Mouse (Mus musculus) limb, embryonic 10.5 days (tissue): ENCODE data around the gene Tmem234. TPM values are rescaled to one million over a fixed set of nuclear protein-coding genes. Genes with fewer than 3 reads are reported as not detected.
A peak's percentile ranks its signal among the peaks of the same experiment; 100 is the strongest.

ENCODE experiments used
- DNase-seq: peaks from one replicate; pipeline ENCODE4 v3.0.0-alpha.2; 2017; ENCODE audit warnings: low spot score
- H3K27ac ChIP-seq: fragments of 300-500 bp; sonication (generic); 2 replicates; pipeline ENCODE4 v1.5.1; 2016; ENCODE audit warnings: mild to moderate bottlenecking
- H3K27me3 ChIP-seq: fragments of 300-500 bp; sonication (generic); 2 replicates; pipeline ENCODE4 v1.6.1; 2016; ENCODE audit warnings: low read depth, mild to moderate bottlenecking; ENCODE audit not compliant: poor library complexity, severe bottlenecking
- H3K36me3 ChIP-seq: fragments of 300-500 bp; sonication (generic); 2 replicates; pipeline ENCODE4 v1.6.1; 2016; ENCODE audit warnings: mild to moderate bottlenecking, moderate library complexity
- H3K4me1 ChIP-seq: fragments of 300-500 bp; sonication (generic); 2 replicates; pipeline ENCODE4 v1.6.1; 2016
- H3K4me3 ChIP-seq: fragments of 300-500 bp; sonication (generic); 2 replicates; pipeline ENCODE4 v1.5.1; 2016; ENCODE audit warnings: mild to moderate bottlenecking, moderate library complexity
- H3K9me3 ChIP-seq: fragments of 300-500 bp; sonication (generic); replicated peaks from 2 replicates; pipeline ENCODE4 v1.6.1; 2016; ENCODE audit warnings: mild to moderate bottlenecking
- WGBS: fragments of 180-500 bp; shearing (Covaris S2); methylation state at CpG from one replicate; pipeline ENCODE4 v1.1.7; 2016; 5-methylcytosine and 5-hydroxymethylcytosine counted together
- polyA plus RNA-seq: library from polyadenylated mRNA; unstranded; fragments of >200 nt; fragmentation: Nextera tagmentation; extraction: Ambion mirVana; gene quantifications from 2 replicates; pipeline ENCODE4 v1.2.1, GENCODE M21; 2016

Gene Tmem234
- polyA plus RNA-seq, 1 experiment from 2014 or later, result 231 TPM

- H3K27me3 ChIP-seq, result no peaks in the 10 kb centered on the region
- H3K36me3 ChIP-seq, result peaks cover 100% of the 10 kb centered on the region
- DNase-seq, result no peak
- no peak overlapping the region for H3K27ac ChIP-seq
- no peaks in the 10 kb centered on the region for H3K4me1 ChIP-seq
- WGBS, result 94% methylated on average over 12 of the region's 12 CpGs
- H3K9me3 ChIP-seq, result no peaks in the 10 kb centered on the region
- no peak overlapping the region for H3K4me3 ChIP-seq
Observed at GRCm38 (mm10) chr4:129631867-129632266, 31.4 kb downstream of the Tmem234 start.

GRCm38 (mm10) chr4:129633852-129634251 lies 33.4 kb downstream of the Tmem234 start:
- no peak overlapping the region for H3K4me3 ChIP-seq
- peaks cover 99% of the 10 kb centered on the region for H3K36me3 ChIP-seq
- H3K4me1 ChIP-seq, result peaks cover 5% of the 10 kb centered on the region
- H3K27ac ChIP-seq, result no peak overlapping the region
- 93% methylated on average over 6 of the region's 6 CpGs for WGBS
- no peak for DNase-seq
- H3K9me3 ChIP-seq, result no peaks in the 10 kb centered on the region
- no peaks in the 10 kb centered on the region for H3K27me3 ChIP-seq

- H3K27me3 ChIP-seq, result no peaks in the 10 kb centered on the region
- no peaks in the 10 kb centered on the region for H3K9me3 ChIP-seq
- 93% methylated on average over 15 of the region's 15 CpGs for WGBS
- H3K36me3 ChIP-seq, result peaks cover 69% of the 10 kb centered on the region
- no peak for DNase-seq
- no peak overlapping the region for H3K27ac ChIP-seq
- H3K4me3 ChIP-seq, result peak overlapping the region; percentile 78
- peaks cover 27% of the 10 kb centered on the region for H3K4me1 ChIP-seq
Observed at GRCm38 (mm10) chr4:129639221-129639620, 38.8 kb downstream of the Tmem234 start.

DNA sequence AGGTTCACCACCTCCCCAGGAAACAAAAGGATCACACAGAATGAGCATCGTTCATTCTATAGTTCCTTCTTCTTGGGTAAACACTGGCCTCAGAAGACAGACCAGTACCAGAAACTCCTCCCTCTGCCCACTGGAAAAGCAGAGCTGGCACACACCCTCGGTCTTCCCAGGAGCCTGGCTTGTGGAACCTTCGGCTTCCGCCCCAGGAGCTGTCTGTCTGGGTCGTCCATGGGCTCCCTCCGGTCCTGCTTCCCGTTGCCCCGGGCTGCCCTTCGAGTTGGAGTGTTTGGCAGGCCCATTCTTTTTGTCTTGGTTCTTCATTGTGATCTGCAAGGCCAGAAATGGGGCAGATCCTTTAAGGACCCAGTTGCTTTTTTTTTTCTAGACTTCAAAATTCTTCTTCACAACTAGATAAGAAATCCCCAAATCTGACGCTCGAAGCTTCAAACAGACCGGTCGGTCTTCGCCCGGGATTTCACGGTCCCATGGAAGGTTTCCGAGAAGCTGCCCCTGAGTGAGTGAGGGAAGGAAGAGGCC lies 39.7 kb downstream of the Tmem234 start:
- DNase-seq, result no peak
- Histone ChIP-seq H3K4me3 (peak overlapping the region; percentile 78), H3K27ac (peak overlapping the region; percentile 93), H3K9me3 (no peaks in the 10 kb centered on the region), H3K27me3 (no peaks in the 10 kb centered on the region), H3K36me3 (peaks cover 69% of the 10 kb centered on the region), H3K4me1 (peaks cover 27% of the 10 kb centered on the region)
- 13% methylated on average over 17 of the region's 17 CpGs for WGBS

DNA sequence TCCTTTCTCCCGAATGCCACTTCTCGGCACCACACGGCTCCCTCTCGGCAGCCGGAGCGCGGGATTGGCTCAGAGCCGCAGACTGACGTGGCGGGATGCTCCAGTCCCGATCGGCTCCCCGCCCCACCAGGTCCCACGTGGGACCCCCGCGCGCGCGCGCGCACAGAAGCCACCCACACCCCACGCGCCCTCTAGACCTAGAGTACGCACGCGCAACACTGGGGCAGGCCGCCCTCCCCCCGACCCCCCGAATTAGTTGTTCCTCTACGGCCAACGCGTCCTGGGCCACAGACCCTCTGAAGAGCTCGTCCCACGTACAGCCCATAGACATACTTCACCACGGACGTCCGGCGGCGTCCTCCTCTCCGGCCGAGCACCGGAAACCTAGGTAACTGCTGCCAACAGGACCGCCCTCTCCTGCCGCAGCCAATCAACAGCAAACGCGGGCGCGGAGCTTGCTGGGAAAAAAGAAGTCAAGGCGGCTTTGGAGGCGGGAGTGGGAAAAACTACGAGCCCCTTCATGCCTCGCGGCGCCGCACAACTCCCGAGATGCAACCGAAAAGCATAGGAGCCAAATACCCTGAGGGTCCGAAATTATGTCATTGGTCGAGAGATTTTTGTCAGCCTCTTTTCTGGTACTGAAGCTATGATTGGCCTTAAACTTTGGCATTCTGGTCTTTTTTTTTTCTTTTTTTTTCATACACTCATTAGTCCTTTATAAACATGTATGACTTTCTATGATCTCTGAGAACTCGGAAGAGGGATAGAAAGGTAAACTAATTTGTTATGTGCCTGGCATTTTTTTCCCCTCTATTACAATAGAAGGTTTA lies 40.4 kb downstream of the Tmem234 start, which contains the start of gene Txlna:
Gene Txlna (minus strand): TSS at position 428 of the 830 bp plus-strand sequence.
- DNase-seq, result peak; percentile 96
- no peaks in the 10 kb centered on the region for H3K9me3 ChIP-seq
- H3K4me1 ChIP-seq, result peaks cover 27% of the 10 kb centered on the region
- H3K27me3 ChIP-seq, result no peaks in the 10 kb centered on the region
- peaks cover 69% of the 10 kb centered on the region for H3K36me3 ChIP-seq
- peak within 1 kb of the TSS; percentile 93 for H3K27ac ChIP-seq
- peak within 1 kb of the TSS; percentile 78 for H3K4me3 ChIP-seq
- under 1% methylated on average over 60 of the region's 60 CpGs for WGBS

- Histone ChIP-seq H3K27ac (peak overlapping the region; percentile 93), H3K27me3 (no peaks in the 10 kb centered on the region), H3K36me3 (peaks cover 69% of the 10 kb centered on the region), H3K4me3 (peak overlapping the region; percentile 78), H3K4me1 (peaks cover 27% of the 10 kb centered on the region), H3K9me3 (no peaks in the 10 kb centered on the region)
- DNase-seq, result no peak
- WGBS, result 53% methylated on average over 5 of the region's 5 CpGs
Observed at GRCm38 (mm10) chr4:129641756-129642155, 41.3 kb downstream of the Tmem234 start.

DNA sequence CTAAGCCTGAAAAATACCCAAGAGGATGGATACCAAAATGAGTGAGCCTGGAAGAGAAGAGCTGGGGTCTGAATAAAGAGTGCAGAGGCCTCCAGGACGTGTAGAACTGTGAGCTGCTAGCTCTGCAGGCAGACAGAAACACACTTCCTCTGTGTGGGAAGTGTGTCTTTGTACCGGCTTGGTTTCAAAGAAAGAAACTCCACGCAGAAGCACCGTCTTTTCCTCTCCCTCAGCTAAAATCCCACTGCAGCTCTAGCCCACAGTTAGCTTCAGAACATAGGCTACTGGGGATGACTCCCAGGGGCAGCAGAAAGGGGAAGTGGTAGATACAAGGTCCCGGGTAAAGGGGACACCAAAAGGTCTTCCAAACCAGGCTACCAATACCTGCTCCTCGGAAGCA lies 44.7 kb downstream of the Tmem234 start:
- H3K27ac ChIP-seq, result no peak overlapping the region
- no peak for DNase-seq
- peaks cover 8% of the 10 kb centered on the region; the same call in 1 of the 2 replicates for H3K4me1 ChIP-seq
- H3K27me3 ChIP-seq, result no peaks in the 10 kb centered on the region
- WGBS, result 92% methylated on average over 6 of the region's 6 CpGs
- no peak overlapping the region for H3K4me3 ChIP-seq
- H3K9me3 ChIP-seq, result no peaks in the 10 kb centered on the region
- H3K36me3 ChIP-seq, result peaks cover 73% of the 10 kb centered on the region

DNA sequence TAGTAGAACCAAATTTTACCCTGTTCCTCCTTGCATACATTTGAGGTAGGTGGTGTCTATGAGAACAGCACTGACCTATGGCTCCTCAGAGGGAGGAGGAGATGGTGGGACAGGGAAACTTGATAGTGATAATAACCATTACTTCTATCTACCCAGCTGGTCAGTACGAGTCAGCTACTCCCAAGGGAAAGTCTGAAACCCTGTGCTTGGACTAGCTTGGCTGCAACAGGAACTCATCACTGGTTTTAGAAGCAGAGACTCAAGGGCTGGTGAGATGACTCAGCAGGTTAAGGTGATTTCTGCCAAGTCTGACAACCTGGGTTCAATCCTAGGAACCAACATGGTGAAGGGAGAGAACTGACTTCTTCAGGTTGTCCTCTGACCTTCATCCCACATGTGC lies 48.2 kb downstream of the Tmem234 start:
- DNase-seq, result no peak
- no peaks in the 10 kb centered on the region for H3K4me1 ChIP-seq
- H3K9me3 ChIP-seq, result no peaks in the 10 kb centered on the region
- WGBS, result 81% methylated on average over 1 of the region's 1 CpGs
- peaks cover 99% of the 10 kb centered on the region for H3K36me3 ChIP-seq
- no peak overlapping the region for H3K27ac ChIP-seq
- no peaks in the 10 kb centered on the region for H3K27me3 ChIP-seq
- H3K4me3 ChIP-seq, result no peak overlapping the region

GRCm38 (mm10) chr4:129650359-129650758 lies 49.9 kb downstream of the Tmem234 start:
- Histone ChIP-seq H3K27ac (no peak overlapping the region), H3K36me3 (peaks cover 100% of the 10 kb centered on the region), H3K4me3 (no peak overlapping the region), H3K9me3 (no peaks in the 10 kb centered on the region), H3K4me1 (no peaks in the 10 kb centered on the region), H3K27me3 (no peaks in the 10 kb centered on the region)
- DNase-seq, result no peak
- 92% methylated on average over 8 of the region's 8 CpGs for WGBS

DNA sequence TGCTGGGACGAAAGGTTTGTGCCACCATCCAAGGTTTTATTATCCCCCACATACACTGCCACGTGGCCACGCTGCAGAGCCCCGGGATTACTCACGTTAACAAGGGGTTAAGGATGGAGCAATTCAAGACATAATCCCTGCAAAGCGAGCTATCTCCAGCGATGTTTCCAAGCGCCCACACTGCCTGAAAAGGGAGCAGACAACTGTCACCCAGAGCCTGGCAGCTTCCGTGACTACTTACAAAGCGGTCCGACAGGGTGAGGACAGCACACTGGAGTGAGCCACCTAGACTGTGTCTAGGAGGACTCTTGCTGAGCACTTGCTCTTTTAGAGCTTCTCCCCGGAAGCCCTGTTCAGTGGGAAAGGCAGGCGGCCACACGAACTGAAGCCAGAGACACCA lies 54.3 kb downstream of the Tmem234 start:
- H3K4me3 ChIP-seq, result no peak overlapping the region
- DNase-seq, result no peak
- H3K27me3 ChIP-seq, result no peaks in the 10 kb centered on the region
- no peaks in the 10 kb centered on the region for H3K4me1 ChIP-seq
- peaks cover 99% of the 10 kb centered on the region for H3K36me3 ChIP-seq
- no peaks in the 10 kb centered on the region for H3K9me3 ChIP-seq
- no peak overlapping the region for H3K27ac ChIP-seq
- WGBS, result 93% methylated on average over 14 of the region's 14 CpGs

DNA sequence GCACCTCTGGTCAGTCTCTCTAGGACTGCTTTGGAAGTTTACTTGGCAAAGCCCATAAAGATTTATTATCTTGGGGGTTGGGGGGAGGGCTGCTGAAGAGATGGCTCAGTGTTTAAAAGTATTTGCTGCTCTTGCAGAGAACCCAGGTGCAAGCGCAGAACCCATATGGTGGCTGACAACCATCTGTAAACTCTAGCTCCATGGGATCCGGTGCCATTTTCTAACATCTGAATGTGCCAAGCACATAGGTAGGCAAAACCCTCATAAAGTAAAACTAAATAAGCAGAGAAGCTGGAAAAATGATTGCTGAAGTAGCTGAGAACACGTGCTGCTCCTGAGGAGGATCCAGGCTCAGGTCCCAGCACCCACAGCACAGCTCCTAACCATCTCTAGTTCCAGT lies 61.1 kb downstream of the Tmem234 start:
- WGBS, result 84% methylated on average over 3 of the region's 3 CpGs
- Histone ChIP-seq H3K27me3 (no peaks in the 10 kb centered on the region), H3K4me3 (no peak overlapping the region), H3K9me3 (no peaks in the 10 kb centered on the region), H3K27ac (no peak overlapping the region), H3K4me1 (no peaks in the 10 kb centered on the region), H3K36me3 (peaks cover 82% of the 10 kb centered on the region)
- DNase-seq, result no peak

DNA sequence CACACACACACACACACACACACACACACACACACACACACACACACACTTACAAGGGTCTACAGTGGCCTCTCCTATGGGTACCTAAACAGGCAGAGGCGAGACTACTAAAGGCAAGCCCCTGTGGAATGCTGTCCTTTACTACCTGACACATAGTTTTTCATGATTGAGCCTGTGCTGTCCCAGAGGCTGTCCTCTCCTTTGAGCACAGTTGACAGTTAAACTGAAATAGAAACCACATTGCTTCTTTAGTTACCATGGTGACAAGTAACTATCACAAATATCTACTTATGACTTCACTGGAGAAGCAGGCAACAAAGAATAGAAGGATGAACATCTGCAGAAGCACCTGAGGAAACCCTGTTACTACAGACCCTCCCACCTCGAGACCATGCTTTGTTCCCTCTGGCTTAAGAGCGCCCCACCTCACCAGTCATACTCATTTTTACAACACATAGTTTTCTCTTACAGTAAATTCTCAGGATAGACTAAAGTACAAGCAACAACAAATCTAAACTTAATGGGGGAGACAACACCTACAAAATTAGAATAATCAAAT lies 61.9 kb downstream of the Tmem234 start:
- Histone ChIP-seq H3K4me1 (no peaks in the 10 kb centered on the region), H3K27ac (no peak overlapping the region), H3K27me3 (no peaks in the 10 kb centered on the region), H3K36me3 (peaks cover 82% of the 10 kb centered on the region), H3K9me3 (no peaks in the 10 kb centered on the region), H3K4me3 (no peak overlapping the region)
- 82% methylated on average over 3 of the region's 3 CpGs for WGBS
- no peak for DNase-seq

DNA sequence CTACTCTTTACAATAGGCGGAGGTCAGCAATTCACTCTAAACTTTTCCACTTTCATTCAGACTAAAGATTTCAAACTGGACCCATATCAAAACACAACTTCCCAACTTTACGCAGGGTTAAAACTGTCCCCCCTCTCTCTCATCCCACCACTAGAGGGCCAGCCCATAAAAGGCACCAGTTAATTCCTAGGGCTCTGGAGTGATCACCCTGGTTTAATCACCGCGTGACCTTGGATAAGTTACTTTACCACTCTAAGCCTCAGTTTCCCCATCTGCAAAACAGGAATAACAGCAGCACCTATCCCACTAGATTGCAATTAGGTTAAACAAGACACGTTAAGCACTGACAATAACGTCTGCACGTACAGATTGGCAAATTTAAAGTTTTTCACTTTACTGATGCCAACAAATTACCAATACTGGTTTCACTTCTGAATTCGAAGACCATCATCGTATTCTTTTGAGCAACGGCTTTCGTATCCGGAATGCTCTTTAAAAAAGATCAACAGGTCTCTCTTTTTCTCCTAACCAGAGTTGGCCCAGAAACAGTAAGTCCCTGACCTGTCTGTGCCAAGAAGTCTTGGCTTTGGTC lies 71.1 kb downstream of the Tmem234 start:
- Histone ChIP-seq H3K27me3 (no peaks in the 10 kb centered on the region), H3K27ac (peak overlapping the region; percentile 94), H3K4me3 (peak overlapping the region; percentile 100), H3K9me3 (no peaks in the 10 kb centered on the region), H3K36me3 (peaks cover 40% of the 10 kb centered on the region), H3K4me1 (peaks cover 22% of the 10 kb centered on the region)
- WGBS, result 10% methylated on average over 12 of the region's 12 CpGs
- peak; percentile 64 for DNase-seq
